Mouse (Mus musculus) adrenal gland, postnatal 25 days (tissue): ENCODE results near the gene Arl11. TPM values are rescaled to one million over a fixed set of nuclear protein-coding genes. Genes with fewer than 3 reads are reported as not detected.

ENCODE experiments used
- DNase-seq: peaks from one replicate; pipeline ENCODE4 v3.0.0; 2021; ENCODE audit warnings: mixed read lengths
- total RNA-seq: library from RNA; stranded (reverse); gene quantifications from 2 replicates; pipeline ENCODE4 v1.2.3, GENCODE M21; 2021

The Arl11 gene
- total RNA-seq, 1 experiment from 2014 or later, result 0.91 TPM

DNA sequence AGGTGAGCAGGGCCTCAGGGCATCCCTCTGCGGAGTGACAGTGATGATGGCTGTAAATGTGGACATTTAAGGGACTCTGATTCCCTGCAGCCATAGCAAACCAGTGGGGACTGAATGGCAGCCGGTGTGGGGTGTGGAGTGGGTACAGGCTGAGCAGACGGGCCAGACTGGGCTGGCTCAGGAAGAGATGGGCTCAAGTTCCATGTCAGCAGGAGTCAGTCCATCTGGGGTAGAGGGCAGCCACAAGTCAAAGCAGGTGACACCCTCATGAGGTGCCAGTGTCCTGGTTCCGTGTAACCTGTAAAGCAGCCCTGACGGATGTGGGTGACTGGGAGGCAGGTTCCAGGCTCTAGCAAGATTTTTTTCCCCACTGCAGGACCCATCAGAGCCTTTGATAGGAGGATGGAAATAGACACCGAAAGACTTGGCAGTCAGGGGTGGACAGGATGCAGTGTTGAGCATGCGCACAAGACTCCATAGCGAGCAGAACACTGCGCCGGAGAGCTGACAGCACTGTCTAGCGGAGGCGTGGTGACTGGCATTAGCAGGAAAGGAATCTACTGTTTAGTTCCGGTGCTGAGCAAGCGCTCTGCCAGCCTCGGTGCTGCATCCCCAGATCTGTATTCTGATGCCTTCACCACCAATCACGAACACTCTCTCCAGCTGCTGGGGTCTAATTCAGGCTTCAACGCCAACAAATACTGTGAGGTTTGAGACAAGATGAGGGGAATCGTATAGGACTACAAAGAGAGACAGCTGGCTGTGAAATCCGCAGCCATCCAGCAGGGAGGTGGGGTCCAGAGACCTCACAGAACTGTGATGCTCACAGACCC is 18.3 kb downstream of the Arl11 start:
- peak; percentile 61 for DNase-seq

DNA sequence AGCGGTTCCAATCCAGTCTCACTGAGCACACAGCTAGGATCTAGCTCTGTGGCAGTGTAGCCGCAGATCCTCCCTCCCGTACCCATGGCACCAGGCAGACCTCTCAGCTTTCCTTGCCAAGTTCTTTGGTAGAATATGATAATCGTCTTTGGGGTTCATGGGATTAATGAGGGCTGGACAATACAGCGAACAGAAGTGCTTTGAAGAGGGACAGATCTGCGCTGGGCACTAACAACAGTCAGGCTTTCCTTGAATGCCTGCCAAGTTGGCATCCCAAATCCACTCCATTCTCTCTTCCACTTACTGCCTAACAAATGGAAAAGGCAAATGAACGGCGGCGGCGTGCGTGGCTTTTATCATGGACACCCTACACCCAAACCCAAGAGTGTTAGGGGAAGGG is 21.0 kb downstream of the Arl11 start:
- peak; percentile 46 for DNase-seq

DNA sequence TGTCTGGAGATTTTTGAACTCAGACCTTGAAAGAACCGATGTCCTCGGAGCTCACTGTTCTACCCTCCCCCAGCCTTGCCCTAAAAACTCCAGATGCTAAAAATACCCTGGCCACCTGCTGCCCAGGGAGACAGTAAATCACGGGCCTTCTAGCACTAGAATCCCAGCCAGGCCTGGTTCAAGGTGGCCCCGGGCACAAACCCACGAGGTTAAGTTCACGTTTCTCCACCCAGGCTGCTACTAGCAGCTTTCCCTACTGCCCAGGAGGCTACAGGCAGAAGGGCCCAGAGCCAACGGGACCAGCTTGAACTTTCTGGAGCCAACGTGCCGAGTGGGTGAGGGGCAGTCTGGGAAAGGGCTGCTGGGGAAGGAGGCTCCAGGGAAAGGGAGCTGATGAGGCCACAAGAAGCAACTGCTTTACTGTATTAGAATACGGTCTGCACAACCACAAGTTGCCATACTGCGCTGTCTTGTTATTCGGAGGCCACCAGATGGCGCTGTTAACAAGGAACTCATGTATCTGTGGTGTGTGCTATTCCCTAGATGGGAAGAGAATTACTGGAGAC is 21.5 kb downstream of the Arl11 start:
- DNase-seq, result peak; percentile 84

DNA sequence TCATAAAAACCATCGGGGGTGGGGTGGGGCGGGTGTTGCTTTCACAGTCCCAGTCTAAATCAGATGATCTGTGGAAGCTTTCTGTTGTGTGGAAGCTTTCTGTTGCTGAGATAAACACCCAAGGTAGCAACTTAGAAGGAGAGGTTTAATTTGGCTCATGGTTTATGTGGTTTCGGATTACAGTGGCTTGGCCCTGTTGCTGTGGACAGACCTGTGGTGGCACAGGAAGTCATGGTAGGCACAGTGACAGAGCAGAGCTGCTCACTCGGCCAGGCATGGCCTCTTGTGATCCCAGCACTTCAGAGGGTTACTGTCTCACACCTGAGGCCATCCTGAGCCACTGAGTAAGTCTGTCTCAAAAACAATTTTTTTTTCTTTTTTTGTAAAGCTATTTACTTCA is 29.8 kb downstream of the Arl11 start:
- DNase-seq, result no peak

DNA sequence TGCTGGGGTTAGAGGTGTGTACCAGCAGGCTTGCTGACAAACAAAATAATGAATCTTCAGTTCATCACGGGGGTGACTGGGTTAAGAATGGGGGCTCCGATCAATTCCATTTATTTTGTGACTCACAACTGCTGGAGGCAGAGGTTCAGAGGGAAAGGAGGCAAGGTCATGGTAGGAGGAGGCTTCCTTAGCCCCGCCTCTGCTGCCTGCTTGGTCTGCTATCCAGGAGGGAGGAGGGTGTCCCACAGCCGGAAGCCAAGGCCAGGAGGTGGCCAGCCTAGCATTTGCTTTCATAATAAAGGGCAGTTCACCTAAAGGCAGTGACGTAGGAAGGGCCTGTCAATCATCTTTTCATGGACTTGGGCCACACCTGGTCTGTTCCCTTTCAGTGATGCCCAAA is 35.0 kb downstream of the Arl11 start:
- DNase-seq, result peak; percentile 31

DNA sequence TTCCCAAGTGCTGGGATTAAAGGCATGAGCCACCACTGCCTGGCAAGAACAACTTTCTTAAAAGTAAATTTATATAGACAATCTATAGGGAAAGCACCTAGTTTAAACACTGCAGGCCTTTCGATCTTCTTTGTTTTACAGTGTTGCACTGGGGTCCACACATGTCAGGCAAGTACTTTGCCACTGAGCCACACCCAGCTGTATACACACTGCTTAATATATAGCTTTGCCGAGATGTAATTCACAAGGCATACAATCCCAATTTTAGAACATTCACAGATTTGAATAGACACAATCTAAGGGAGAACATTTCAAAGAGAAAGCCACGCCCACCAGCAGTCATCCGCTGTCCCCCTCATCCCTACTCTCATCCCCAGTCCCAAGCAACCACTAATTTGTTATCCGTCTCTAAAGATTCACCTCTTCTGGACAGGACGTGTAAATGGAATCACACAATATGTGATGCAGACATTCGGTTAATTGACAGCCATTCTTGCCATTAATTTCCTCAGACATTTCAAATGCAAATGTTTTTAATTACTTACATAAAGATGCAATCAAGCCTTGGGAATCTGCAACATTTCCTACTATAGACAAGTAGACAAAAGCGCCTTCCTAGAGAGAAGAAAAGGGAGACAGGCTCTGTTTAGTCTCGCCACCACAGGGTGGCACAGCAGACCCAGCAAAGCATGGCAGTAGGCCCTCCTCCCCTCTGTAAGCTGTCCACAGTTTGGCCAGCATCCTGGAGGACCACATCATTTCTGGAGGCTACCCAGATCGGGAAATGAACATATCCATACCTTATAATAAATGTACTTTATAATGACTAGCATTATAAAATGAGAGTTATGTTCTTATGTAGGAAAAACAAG is 37.5 kb downstream of the Arl11 start:
- DNase-seq, result no peak

DNA sequence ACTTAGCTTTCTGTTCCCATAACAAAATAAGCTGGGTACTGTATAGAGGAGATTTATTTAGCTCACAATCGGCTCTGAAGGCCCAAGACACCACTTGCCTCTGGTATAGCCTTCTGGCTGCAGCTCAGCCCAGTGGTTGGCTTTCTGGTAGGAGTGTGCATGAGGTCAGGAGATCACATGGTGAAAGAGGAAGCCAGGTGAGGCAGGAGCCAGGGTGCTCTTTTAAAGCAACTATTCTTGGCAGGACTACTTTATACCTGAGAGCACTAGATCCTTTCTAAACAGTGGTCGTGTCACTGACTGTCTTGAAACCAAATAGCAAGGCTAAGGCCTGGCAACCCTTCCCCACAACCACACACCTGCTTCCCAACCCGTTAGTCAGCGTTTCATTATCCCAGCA is 40.3 kb downstream of the Arl11 start:
- DNase-seq, result no peak

DNA sequence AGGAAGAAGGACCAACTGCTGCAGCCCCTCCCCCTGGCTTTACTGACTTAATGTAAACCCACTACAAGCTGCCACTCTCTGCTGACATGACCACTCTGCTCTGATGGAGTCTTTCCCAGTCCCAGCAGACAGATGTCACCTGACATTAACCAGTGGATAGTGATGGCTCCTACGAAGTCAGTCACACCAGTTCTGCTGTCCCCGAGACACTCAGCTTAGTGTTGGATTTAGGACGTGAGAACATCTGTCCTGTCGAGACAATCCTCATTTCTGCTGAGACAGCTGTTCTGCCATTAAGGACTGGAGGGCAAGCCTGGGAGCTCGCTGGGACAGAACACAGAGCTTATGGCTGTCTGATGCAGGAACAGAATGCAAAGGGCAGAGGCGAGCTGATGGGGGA is 41.3 kb downstream of the Arl11 start:
- DNase-seq, result no peak

DNA sequence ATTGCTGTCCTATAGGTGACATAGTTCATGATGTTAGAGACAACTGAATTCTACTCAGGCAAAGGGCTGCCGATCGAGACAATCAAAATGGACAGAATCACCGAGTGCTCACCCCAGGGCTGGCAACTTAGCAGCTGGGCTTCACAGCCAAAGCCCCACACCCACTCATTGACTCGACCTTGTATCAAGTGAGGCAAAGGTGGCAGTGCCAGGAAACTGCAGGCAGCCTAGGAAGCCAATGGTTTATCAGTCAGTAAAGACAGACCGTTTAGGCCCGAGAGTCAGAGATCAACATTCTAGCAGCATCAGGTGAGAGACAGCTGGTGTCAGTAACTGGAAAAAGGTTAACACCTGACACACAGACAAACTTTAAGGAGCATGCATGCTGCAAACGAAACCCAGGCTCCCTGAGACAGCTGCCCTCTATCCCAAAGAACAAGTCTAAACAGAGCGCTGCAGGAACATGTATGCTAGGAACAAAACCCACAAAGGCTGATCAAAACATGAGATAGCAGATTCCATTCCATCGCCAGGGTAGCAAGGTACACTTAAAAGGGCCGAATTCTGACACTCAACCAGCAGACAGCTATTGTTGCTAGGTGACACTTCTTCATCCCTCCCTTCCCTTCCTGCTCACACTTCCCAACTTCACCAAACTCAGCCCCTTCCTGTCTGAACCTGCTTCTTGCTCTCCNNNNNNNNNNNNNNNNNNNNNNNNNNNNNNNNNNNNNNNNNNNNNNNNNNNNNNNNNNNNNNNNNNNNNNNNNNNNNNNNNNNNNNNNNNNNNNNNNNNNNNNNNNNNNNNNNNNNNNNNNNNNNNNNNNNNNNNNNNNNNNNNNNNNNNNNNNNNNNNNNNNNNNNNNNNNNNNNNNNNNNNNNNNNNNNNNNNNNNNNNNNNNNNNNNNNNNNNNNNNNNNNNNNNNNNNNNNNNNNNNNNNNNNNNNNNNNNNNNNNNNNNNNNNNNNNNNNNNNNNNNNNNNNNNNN is 45.0 kb downstream of the Arl11 start:
- DNase-seq, result no peak

DNA sequence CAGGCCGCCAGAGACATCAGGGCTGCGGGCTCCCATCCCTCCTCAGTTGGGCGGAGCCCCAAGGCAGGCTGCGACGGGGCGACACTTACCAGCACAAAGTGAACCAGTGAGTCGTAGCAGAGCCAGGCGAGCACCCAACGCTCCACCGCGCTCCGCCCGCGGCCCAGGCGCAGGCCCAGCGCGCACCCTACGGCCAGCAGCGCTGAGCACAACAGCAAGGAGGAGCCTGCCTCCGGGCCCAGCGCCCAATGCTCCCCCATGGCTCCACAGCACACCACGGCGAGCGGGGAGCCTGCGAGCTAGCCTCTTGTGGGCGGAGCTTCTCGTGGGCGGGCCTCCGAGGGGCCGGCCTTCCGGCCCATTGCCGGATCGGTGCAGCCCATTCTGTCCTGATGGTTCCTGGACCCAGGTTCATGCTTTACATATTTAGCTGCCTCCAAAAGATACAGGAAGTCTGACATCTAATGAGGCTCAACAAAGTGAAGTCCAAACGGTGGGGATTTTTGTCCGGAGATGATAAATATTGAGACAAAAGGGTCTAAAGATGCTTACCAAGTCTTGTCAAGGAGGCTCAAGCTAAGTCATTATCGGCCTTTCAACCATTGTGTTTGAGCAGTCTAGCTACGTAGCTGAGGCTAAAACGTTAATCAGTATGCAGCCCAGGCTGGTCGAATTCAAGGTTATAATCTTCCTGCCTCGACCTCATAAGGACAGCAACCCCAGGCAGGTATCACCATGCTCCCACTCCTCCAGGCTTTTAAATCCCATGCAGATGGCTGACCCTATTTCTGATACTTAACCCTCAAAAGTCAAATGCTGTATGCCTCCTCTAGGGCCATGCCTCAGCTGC is 50.8 kb downstream of the Arl11 start, which contains the start of gene Ebpl:
Gene Ebpl (minus strand): TSS at position 309 of the 850 bp plus-strand sequence.
- peak; percentile 94 for DNase-seq

DNA sequence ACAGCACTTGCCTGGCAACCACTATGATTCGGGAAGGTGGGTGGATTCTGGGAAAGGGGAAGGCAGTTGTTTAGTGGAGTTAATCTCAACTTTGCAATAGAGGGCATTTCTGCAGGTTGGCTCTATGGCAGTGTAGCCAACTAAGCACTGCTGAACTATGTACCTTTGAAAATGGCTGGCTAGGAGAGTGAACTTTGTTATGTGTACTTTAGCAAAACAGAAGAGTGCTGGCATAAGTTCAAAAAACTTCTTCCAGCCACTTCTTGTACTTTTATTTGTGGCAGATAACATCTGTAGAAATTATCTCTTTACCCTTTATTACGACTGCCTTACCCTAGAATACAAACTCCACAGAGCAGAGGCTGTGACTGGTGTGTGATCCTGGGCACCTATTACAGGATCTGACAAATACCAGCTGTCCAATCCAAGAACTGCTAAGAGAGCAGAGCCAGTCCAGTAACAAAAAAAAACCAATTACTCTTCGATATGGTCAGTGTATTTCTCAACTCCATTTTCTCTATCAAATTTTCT is 51.5 kb downstream of the Arl11 start:
- DNase-seq, result no peak

Other genes with a start within 250 kb of the Arl11 start
- gene Sacs, start 171.3 kb upstream of the Arl11 start, total RNA-seq, result 10.3 and 11.1 TPM in 2 replicates
- 0.62 and 1.2 TPM in 2 replicates for gene Sgcg, start 51.3 kb upstream of the Arl11 start, total RNA-seq
- gene Ebpl, start 50.7 kb downstream of the Arl11 start, total RNA-seq, result 3.2 and 4.5 TPM in 2 replicates
- 32.7 and 33.9 TPM in 2 replicates for gene Kpna3, start 130.1 kb downstream of the Arl11 start, total RNA-seq
- 18.0 and 18.2 TPM in 2 replicates for gene Spryd7, start 247.1 kb downstream of the Arl11 start, total RNA-seq